Mouse (Mus musculus) right cerebral cortex, postnatal 14 days (tissue): Measurements from ENCODE around the gene Ccdc93.

Experiments
- DNase-seq: peaks from one replicate; pipeline ENCODE4 v3.0.0; 2022

Ccdc93 gene

GRCm38 (mm10) chr1:121430938-121431928 lies at the start of gene Ccdc93:
Ccdc93 (plus strand) TSS chr1:121431049.
- peak; percentile 99 for DNase-seq

GRCm38 (mm10) chr1:121381562-121381961 lies 49.3 kb upstream of the Ccdc93 start:
- no peak for DNase-seq

- DNase-seq = no peak
These were observed 42.5 kb upstream of the Ccdc93 start for GRCm38 (mm10) chr1:121388312-121388711.

- no peak for DNase-seq
These were observed 42.1 kb upstream of the Ccdc93 start for GRCm38 (mm10) chr1:121388732-121389131.

- peak; percentile 11 for DNase-seq
These were observed 41.3 kb upstream of the Ccdc93 start for GRCm38 (mm10) chr1:121389574-121389973.

- DNase-seq = no peak
These were observed 40.8 kb upstream of the Ccdc93 start for GRCm38 (mm10) chr1:121390003-121390402.

- no peak for DNase-seq
These were observed 40.4 kb upstream of the Ccdc93 start for GRCm38 (mm10) chr1:121390421-121390820.

- DNase-seq = no peak
These were observed 40.0 kb upstream of the Ccdc93 start for GRCm38 (mm10) chr1:121390855-121391254.

GRCm38 (mm10) chr1:121393117-121393516 lies 37.7 kb upstream of the Ccdc93 start:
- DNase-seq = no peak

- no peak for DNase-seq
These were observed 36.1 kb upstream of the Ccdc93 start for GRCm38 (mm10) chr1:121394764-121395163.

GRCm38 (mm10) chr1:121396501-121396900 lies 34.3 kb upstream of the Ccdc93 start:
- DNase-seq = no peak

- no peak for DNase-seq
These were observed 32.6 kb upstream of the Ccdc93 start for GRCm38 (mm10) chr1:121398231-121398630.

GRCm38 (mm10) chr1:121398986-121399881 lies 31.6 kb upstream of the Ccdc93 start:
- DNase-seq = no peak

- peak; percentile 8 for DNase-seq
These were observed 30.6 kb upstream of the Ccdc93 start for GRCm38 (mm10) chr1:121400243-121400642.

GRCm38 (mm10) chr1:121419084-121419483 lies 11.8 kb upstream of the Ccdc93 start:
- peak; percentile 60 for DNase-seq

- no peak for DNase-seq
These were observed 11.1 kb upstream of the Ccdc93 start for GRCm38 (mm10) chr1:121419569-121420265.

- DNase-seq = no peak
These were observed 489 bp upstream of the Ccdc93 start for GRCm38 (mm10) chr1:121430183-121430937.

GRCm38 (mm10) chr1:121435981-121436380 lies 5.1 kb downstream of the Ccdc93 start:
- DNase-seq = no peak

GRCm38 (mm10) chr1:121440535-121441381 lies 9.9 kb downstream of the Ccdc93 start:
- peak; percentile 76 for DNase-seq

GRCm38 (mm10) chr1:121444147-121444546 lies 13.3 kb downstream of the Ccdc93 start:
- DNase-seq = no peak

GRCm38 (mm10) chr1:121447216-121447615 lies 16.4 kb downstream of the Ccdc93 start:
- no peak for DNase-seq
